Mouse (Mus musculus) heart, adult 2 months (tissue): ENCODE data around the gene Ak4.

ENCODE experiments used
- CTCF ChIP-seq: fragments of 200-600 bp; IDR thresholded peaks from 2 replicates; pipeline ENCODE4 v1.8.1; 2022; ENCODE audit warnings: antibody characterized with exemption, mild to moderate bottlenecking, moderate library complexity
- EP300 ChIP-seq: fragments of 200-500 bp; IDR thresholded peaks from 2 replicates; pipeline ENCODE4 v1.6.1; 2011; ENCODE audit warnings: low read depth, low read length, control low read depth; ENCODE audit not compliant: insufficient read depth

DNA sequence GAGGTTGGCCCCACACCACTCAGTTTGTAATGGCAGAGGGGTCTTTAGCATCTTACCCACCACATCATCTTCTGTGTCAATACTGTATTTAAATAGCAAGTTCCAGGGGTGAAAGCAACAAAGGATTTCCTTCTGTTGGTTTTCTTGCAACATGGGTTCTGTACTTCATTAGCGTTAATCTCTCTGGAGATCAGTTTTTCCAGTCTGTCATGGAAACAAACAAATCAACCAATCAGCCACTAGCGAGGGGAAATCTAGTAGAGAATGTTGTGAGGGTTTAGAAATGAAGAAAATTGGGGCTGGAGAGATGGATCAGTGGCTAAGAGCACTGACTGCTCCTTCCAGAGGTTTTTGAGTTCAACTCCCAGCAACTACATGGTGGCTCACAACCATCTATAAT lies 86.9 kb downstream of the Ak4 start:
- no peak for TF ChIP-seq EP300
- TF ChIP-seq CTCF, result no peak
